Mouse (Mus musculus) bone marrow macrophage, adult 2 months (primary cell): ENCODE results near the gene Gng7.

Source experiments
- CTCF ChIP-seq: IDR thresholded peaks from 2 replicates; pipeline ENCODE4 v1.5.1; 2012; ENCODE audit warnings: low read depth, mild to moderate bottlenecking, low read length, moderate library complexity
- POLR2A ChIP-seq: IDR thresholded peaks from 2 replicates; pipeline ENCODE4 v1.6.1; 2012; ENCODE audit warnings: mild to moderate bottlenecking, low read depth, low read length, borderline replicate concordance

- TF ChIP-seq CTCF: no peak
- TF ChIP-seq POLR2A: no peak
Observed at GRCm38 (mm10) chr10:81014393-81015384, at the start of gene Gng7.
